Comparison of ENCODE assay signal across 8 mouse cellular contexts in the genomic region with DNA sequence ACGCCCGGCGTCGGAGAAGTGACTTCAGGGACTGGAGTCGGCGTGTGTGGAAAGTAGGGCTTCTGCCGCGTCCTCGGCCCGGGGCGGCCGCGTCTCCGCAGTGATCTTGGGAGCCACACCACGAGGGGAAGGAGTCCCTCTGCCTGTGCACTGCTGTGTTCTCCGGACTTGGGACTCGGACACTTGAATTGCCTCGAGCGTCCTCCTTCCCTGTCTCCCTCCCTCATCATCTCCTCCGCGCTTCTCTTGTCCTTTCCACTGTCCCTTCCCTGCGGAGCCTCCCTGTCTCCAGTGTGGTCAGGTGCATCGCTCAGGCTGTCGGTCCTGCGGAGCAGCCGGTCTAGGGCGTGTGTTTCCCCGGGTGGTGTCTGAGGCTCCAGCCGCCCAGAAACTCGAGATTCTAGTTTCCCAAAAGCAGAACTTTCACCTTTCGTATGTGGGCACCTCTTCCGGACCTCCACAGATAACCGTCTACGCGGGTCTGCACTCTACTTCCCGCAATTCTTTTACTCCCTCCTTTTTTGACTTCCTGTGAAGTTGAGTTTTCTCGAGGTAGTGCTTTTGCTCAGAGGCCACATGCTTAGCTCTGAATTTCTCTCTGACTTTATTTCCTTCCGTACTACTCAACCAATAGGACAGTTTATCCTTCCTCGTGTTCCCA. TPM values are rescaled to one million over a fixed set of nuclear protein-coding genes. Genes with fewer than 3 reads are reported as not detected.
DNase-seq lines count a peak whose midpoint lies in the region; ATAC-seq and TF ChIP-seq lines count a peak whose summit lies in the region.

No protein-coding gene starts in this region.

- no peak for TF ChIP-seq EP300 in heart, adult 2 months (IDR thresholded peaks at IDR 0.05; ENCODE audit: insufficient read depth, low read depth, low read length)
- no peak for TF ChIP-seq EP300 in liver, postnatal 0 days (IDR thresholded peaks at IDR 0.05; ENCODE audit: low read depth)

- intact Hi-C loops in heart, adult 2 months (cut with DNase I) = loop anchor here (5.0 kb wide), 1 partner anchor 75 kb away; the partner anchor contains the start of gene Cdc73
- intact Hi-C loops in gastrocnemius, postnatal 14 days (cut with DNase I; ENCODE audit: low total_unique reads) = no loop called here

- ATAC-seq in hindbrain, embryonic 11.5 days (ENCODE audit: low FRiP score) = no peak; the same call in none of the 2 replicates
- ATAC-seq in liver, postnatal 0 days = peak; percentile 40

- no peak for TF ChIP-seq POLR2A in heart, adult 2 months (IDR thresholded peaks at IDR 0.05; ENCODE audit: insufficient read depth, low read depth, low read length)

- no peaks in the 10 kb centered on the region; the same call in 1 of the 2 replicates for H3K79me2 ChIP-seq in heart, adult 2 months (replicated peaks; ENCODE audit: control insufficient read depth, insufficient read depth, low read length)
- H3K79me2 ChIP-seq in C2C12 (ENCODE audit: control insufficient read depth, insufficient read depth) = peaks cover 91% of the 10 kb centered on the region

- peaks cover 2% of the 10 kb centered on the region; the same call in 1 of the 2 replicates for H3K36me3 ChIP-seq in heart, adult 2 months (ENCODE audit: control insufficient read depth, insufficient read depth, low read length)
- peaks cover 14% of the 10 kb centered on the region for H3K36me3 ChIP-seq in C2C12 (ENCODE audit: control insufficient read depth, insufficient read depth)
- H3K36me3 ChIP-seq in hindbrain, embryonic 11.5 days (ENCODE audit: control insufficient read depth, insufficient read depth, low read length) = no peaks in the 10 kb centered on the region
- 0 out of 2 replicates have a peak, but pooled peaks cover 5% of the 10 kb centered on the region for H3K36me3 ChIP-seq in liver, postnatal 0 days (replicated peaks; ENCODE audit: insufficient read depth, low read length)
- no peaks in the 10 kb centered on the region for H3K36me3 ChIP-seq in splenic B cell, adult 2 months (ENCODE audit: control insufficient read depth, insufficient read depth, low read length, poor library complexity, severe bottlenecking)

- no peak for DNase-seq in heart, adult 2 months
- no peak for DNase-seq in heart, adult 11 months
- peak; percentile 44 for DNase-seq in c-Kit-positive CD71-positive TER-119-positive erythroid progenitor cells, embryonic 14.5 days (ENCODE audit: low spot score)
- DNase-seq in hindbrain, embryonic 11.5 days (ENCODE audit: low spot score) = peak; percentile 60
- DNase-seq in liver, postnatal 0 days = no peak
- DNase-seq in splenic B cell, adult 2 months (ENCODE audit: low read depth, low spot score) = peak; percentile 58
- no peak for DNase-seq in gastrocnemius, postnatal 14 days

- H3ac ChIP-seq in C2C12 (ENCODE audit: control insufficient read depth, insufficient read length, low read depth) = peak overlapping the region; percentile 89

- H3K4me2 ChIP-seq in hindbrain, embryonic 11.5 days (replicated peaks; ENCODE audit: low read depth, low read length) = peak overlapping the region; percentile 75
- H3K4me2 ChIP-seq in liver, postnatal 0 days (ENCODE audit: low read depth, low read length) = peak overlapping the region; percentile 81

- WGBS in heart, adult 2 months = under 1% methylated on average over 39 of the region's 39 CpGs
- under 1% methylated on average over 37 of the region's 39 CpGs for WGBS in hindbrain, embryonic 11.5 days
- WGBS in liver, postnatal 0 days (ENCODE audit: insufficient replicate concordance) = under 1% methylated on average over 38 of the region's 39 CpGs

- TF ChIP-seq CTCF in heart, adult 2 months (IDR thresholded peaks at IDR 0.05) = no peak
- no peak for TF ChIP-seq CTCF in C2C12 (IDR thresholded peaks at IDR 0.05; ENCODE audit: control insufficient read depth, insufficient read depth, insufficient read length)
- no peak for TF ChIP-seq CTCF in liver, postnatal 0 days (IDR thresholded peaks at IDR 0.05; ENCODE audit: low read depth)

- H3K79me3 ChIP-seq in C2C12 (ENCODE audit: low read depth) = peaks cover 47% of the 10 kb centered on the region

- H3K9me3 ChIP-seq in hindbrain, embryonic 11.5 days (ENCODE audit: control insufficient read depth, low read length) = no peaks in the 10 kb centered on the region
- H3K9me3 ChIP-seq in liver, postnatal 0 days (ENCODE audit: low read length) = no peaks in the 10 kb centered on the region

- peak overlapping the region; percentile 88 for H3K4me3 ChIP-seq in heart, adult 2 months
- peak overlapping the region; percentile 90 for H3K4me3 ChIP-seq in C2C12 (ENCODE audit: insufficient read depth, poor library complexity, severe bottlenecking)
- H3K4me3 ChIP-seq in hindbrain, embryonic 11.5 days (ENCODE audit: low read depth, low read length) = peak overlapping the region; percentile 80
- H3K4me3 ChIP-seq in liver, postnatal 0 days (ENCODE audit: low read depth, low read length) = peak overlapping the region; percentile 95

- H3K27ac ChIP-seq in heart, adult 2 months = peak overlapping the region; percentile 82
- H3K27ac ChIP-seq in hindbrain, embryonic 11.5 days (ENCODE audit: low read depth, low read length) = peak overlapping the region; percentile 58; the same call in 1 of the 2 replicates
- H3K27ac ChIP-seq in liver, postnatal 0 days (ENCODE audit: low read depth) = peak overlapping the region; percentile 88

- peak overlapping the region; percentile 66 for H3K9ac ChIP-seq in heart, adult 2 months (ENCODE audit: low read depth, low read length)
- peak overlapping the region; percentile 82 for H3K9ac ChIP-seq in hindbrain, embryonic 11.5 days (ENCODE audit: low read depth, low read length)
- peak overlapping the region; percentile 95 for H3K9ac ChIP-seq in liver, postnatal 0 days (replicated peaks)

- no peaks in the 10 kb centered on the region for H3K27me3 ChIP-seq in heart, adult 2 months (ENCODE audit: control insufficient read depth, insufficient read depth, low read length)
- no peaks in the 10 kb centered on the region for H3K27me3 ChIP-seq in C2C12 (ENCODE audit: control insufficient read depth, insufficient read depth, insufficient read length)
- H3K27me3 ChIP-seq in hindbrain, embryonic 11.5 days (ENCODE audit: control insufficient read depth, insufficient read depth, low read length) = no peaks in the 10 kb centered on the region
- no peaks in the 10 kb centered on the region for H3K27me3 ChIP-seq in liver, postnatal 0 days (ENCODE audit: insufficient read depth, low read length)
- no peaks in the 10 kb centered on the region for H3K27me3 ChIP-seq in splenic B cell, adult 2 months (ENCODE audit: control insufficient read depth, insufficient read depth, low read length, poor library complexity, severe bottlenecking)

- 0 out of 2 replicates have a peak, but pooled peaks cover 1% of the 10 kb centered on the region for H3K4me1 ChIP-seq in heart, adult 2 months (ENCODE audit: control insufficient read depth, insufficient read depth, low read length)
- no peaks in the 10 kb centered on the region for H3K4me1 ChIP-seq in hindbrain, embryonic 11.5 days (replicated peaks; ENCODE audit: control insufficient read depth, insufficient read depth, low read length)
- H3K4me1 ChIP-seq in liver, postnatal 0 days (ENCODE audit: insufficient read depth) = 0 out of 2 replicates have a peak, but pooled peaks cover 2% of the 10 kb centered on the region

TF ChIP-seq in C2C12, 6 proteins besides CTCF, POLR2A, EP300 and RAD21:
- no peak for TF ChIP-seq MYOG (IDR thresholded peaks at IDR 0.05; ENCODE audit: control insufficient read depth, extremely low read depth, insufficient read length)
- no peak for TF ChIP-seq CEBPB (IDR thresholded peaks at IDR 0.05; ENCODE audit: low read depth)
- TF ChIP-seq MAX (IDR thresholded peaks at IDR 0.05) = no peak
- no peak for TF ChIP-seq FOSL1 (IDR thresholded peaks at IDR 0.05; ENCODE audit: insufficient read depth, low read length, poor library complexity, severe bottlenecking)
- TF ChIP-seq MYOD1 (IDR thresholded peaks at IDR 0.05; ENCODE audit: control insufficient read depth, insufficient read length, low read depth) = no peak
- TF ChIP-seq USF1 (IDR thresholded peaks at IDR 0.05; ENCODE audit: low read depth) = no peak

RNA-seq across cellular contexts. Expression of gene Uchl5, which starts 0.6 kb away (rescaled TPM):
- total RNA-seq in heart, adult 2 months (2021) = 10 to 100 TPM; 18.6 to 19.3 TPM
- polyA plus RNA-seq in heart, adult 2 months (2012; rRNA removed) = 3.4 and 5.1 TPM in 2 replicates
- polyA plus RNA-seq in C2C12 (2012; fragmentation: generic; extraction: Trizol) = 23.4 TPM
- 74.6 and 74.9 TPM in 2 replicates for polyA plus RNA-seq in hindbrain, embryonic 11.5 days (2014; fragmentation: Nextera tagmentation; extraction: Ambion mirVana)
- 45.3 and 47.5 TPM in 2 replicates for polyA plus RNA-seq in liver, postnatal 0 days (2015; fragmentation: Nextera tagmentation; extraction: Ambion mirVana)
- total RNA-seq in gastrocnemius, postnatal 14 days (2021) = 10 to 100 TPM; 21.3 to 25.9 TPM

RNA-seq across cellular contexts. Expression of gene Trove2, which starts 0.8 kb away (rescaled TPM):
- 1 to 10 TPM; 8.9 to 9.0 TPM for total RNA-seq in heart, adult 2 months (2021)
- 1.7 and 4.2 TPM in 2 replicates for polyA plus RNA-seq in heart, adult 2 months (2012; rRNA removed)
- 3.0 TPM for polyA plus RNA-seq in C2C12 (2012; fragmentation: generic; extraction: Trizol)
- 37.5 and 41.0 TPM in 2 replicates for polyA plus RNA-seq in hindbrain, embryonic 11.5 days (2014; fragmentation: Nextera tagmentation; extraction: Ambion mirVana)
- 1.4 and 1.6 TPM in 2 replicates for polyA plus RNA-seq in liver, postnatal 0 days (2015; fragmentation: Nextera tagmentation; extraction: Ambion mirVana)
- total RNA-seq in gastrocnemius, postnatal 14 days (2021) = 1 to 10 TPM; 3.7 to 3.8 TPM

Comparison
In these comparisons a context has a peak if more than half of its experiments do, and no peak if none do; other contexts are left out.
1. DNase-seq: peak in c-Kit-positive CD71-positive TER-119-positive erythroid progenitor cells, embryonic 14.5 days (single experiment), hindbrain, embryonic 11.5 days (single experiment) and splenic B cell, adult 2 months (single experiment); none in heart, adult 2 months (0 of 2), heart, adult 11 months (single experiment), liver, postnatal 0 days (single experiment) and gastrocnemius, postnatal 14 days (single experiment).
2. Peak in every context shown above with its lines, with median percentiles within 50 percentile points of each other: H3K27ac ChIP-seq, H3K4me3 ChIP-seq and H3K9ac ChIP-seq.